Mouse (Mus musculus) lung, adult 18-20 months (tissue): Measurements from ENCODE around the gene Gm26727.
"Not testable (repeated sequence)": the region's sequence is repeated elsewhere in the genome, so short reads cannot be mapped to it uniquely, and the experiment has no call there.

ENCODE experiments used
- DNase-seq, 2 experiments: peaks; one replicate each; pipeline ENCODE4 v3.0.0; 2022; ENCODE audit warnings: mixed read lengths in 2 of 2

Gm26727 gene

GRCm38 (mm10) chr2:67433081-67433480, at the start of gene Gm26727:
Gene Gm26727, minus strand, starts transcription at chr2:67433181.
- no peak for DNase-seq

- DNase-seq, result no peak
Observed at GRCm38 (mm10) chr2:67481051-67481450, 48.1 kb upstream of the Gm26727 start.

GRCm38 (mm10) chr2:67477753-67478152, 44.8 kb upstream of the Gm26727 start:
- peak in 1 of 2 experiments; percentile 19 for DNase-seq

- not testable (repeated sequence) for DNase-seq
Observed at GRCm38 (mm10) chr2:67470030-67470429, 37.0 kb upstream of the Gm26727 start.

- no peak for DNase-seq
Observed at GRCm38 (mm10) chr2:67467036-67467435, 34.1 kb upstream of the Gm26727 start.

GRCm38 (mm10) chr2:67460857-67461256, 27.9 kb upstream of the Gm26727 start:
- no peak for DNase-seq

GRCm38 (mm10) chr2:67447206-67447605, 14.2 kb upstream of the Gm26727 start:
- no peak for DNase-seq

GRCm38 (mm10) chr2:67446772-67447171, 13.8 kb upstream of the Gm26727 start:
- DNase-seq, result no peak

GRCm38 (mm10) chr2:67445780-67446179, 12.8 kb upstream of the Gm26727 start, which contains the start of gene Xirp2:
Gene Xirp2, plus strand, starts transcription at chr2:67446002.
- DNase-seq, result no peak

- no peak for DNase-seq
Observed at GRCm38 (mm10) chr2:67438309-67438708, 5.3 kb upstream of the Gm26727 start.

GRCm38 (mm10) chr2:67422799-67423198, 10.2 kb downstream of the Gm26727 start:
- DNase-seq, result no peak

GRCm38 (mm10) chr2:67420853-67421252, 12.1 kb downstream of the Gm26727 start:
- no peak for DNase-seq

GRCm38 (mm10) chr2:67413425-67413824, 19.6 kb downstream of the Gm26727 start, which contains the start of gene Gm21830:
Gene Gm21830, plus strand, starts transcription at chr2:67413725.
- not testable (repeated sequence) for DNase-seq
